Mouse (Mus musculus) forebrain, embryonic 13.5 days (tissue): ENCODE data around the gene Qsox1. TPM values are rescaled to one million over a fixed set of nuclear protein-coding genes. Genes with fewer than 3 reads are reported as not detected.

Experiments
- ATAC-seq: fragments of 200-750 bp; cut with Nextera tagmentation; 2 replicates; pipeline ENCODE4 v1.8.0; 2017
- H3K27ac ChIP-seq: fragments of 300-500 bp; sonication (generic); 2 replicates; pipeline ENCODE4 v1.5.1; 2015; ENCODE audit warnings: inconsistent platforms, mild to moderate bottlenecking, moderate library complexity
- H3K27me3 ChIP-seq: fragments of 300-500 bp; sonication (generic); 2 replicates; pipeline ENCODE4 v1.6.1; 2015; ENCODE audit warnings: mild to moderate bottlenecking, inconsistent platforms
- H3K36me3 ChIP-seq: fragments of 300-500 bp; sonication (generic); 2 replicates; pipeline ENCODE4 v1.6.1; 2015; ENCODE audit warnings: mild to moderate bottlenecking, inconsistent platforms; ENCODE audit not compliant: poor library complexity, severe bottlenecking
- H3K4me1 ChIP-seq: fragments of 300-500 bp; sonication (generic); 2 replicates; pipeline ENCODE4 v1.6.1; 2015; ENCODE audit warnings: inconsistent platforms
- H3K4me2 ChIP-seq: fragments of 300-500 bp; sonication (generic); 2 replicates; pipeline ENCODE4 v1.6.1; 2015; ENCODE audit warnings: inconsistent platforms, mild to moderate bottlenecking, moderate library complexity
- H3K4me3 ChIP-seq: fragments of 300-500 bp; sonication (generic); 2 replicates; pipeline ENCODE4 v1.5.1; 2015; ENCODE audit warnings: mild to moderate bottlenecking, inconsistent platforms
- H3K9ac ChIP-seq: fragments of 300-500 bp; sonication (generic); 2 replicates; pipeline ENCODE4 v1.6.1; 2015; ENCODE audit warnings: mild to moderate bottlenecking, inconsistent platforms
- H3K9me3 ChIP-seq: fragments of 300-500 bp; sonication (generic); replicated peaks from 2 replicates; pipeline ENCODE4 v1.6.1; 2016; ENCODE audit warnings: inconsistent platforms
- WGBS: fragments of 180-500 bp; shearing (Covaris S2); methylation state at CpG from one replicate; pipeline ENCODE4 v1.1.7; 2015; 5-methylcytosine and 5-hydroxymethylcytosine counted together
- polyA plus RNA-seq: library from polyadenylated mRNA; unstranded; fragments of >200 nt; fragmentation: Nextera tagmentation; extraction: Ambion mirVana; gene quantifications from 2 replicates; pipeline ENCODE4 v1.2.1, GENCODE M21; 2015

Qsox1 gene
- polyA plus RNA-seq, 1 experiment from 2014 or later: 17.4 TPM

- no peak overlapping the region for H3K4me2 ChIP-seq
- no peaks in the 10 kb centered on the region for H3K27me3 ChIP-seq
- no peak overlapping the region for H3K9ac ChIP-seq
- H3K27ac ChIP-seq: no peak overlapping the region
- H3K4me3 ChIP-seq: no peak overlapping the region
- H3K4me1 ChIP-seq: no peaks in the 10 kb centered on the region
- H3K36me3 ChIP-seq: no peaks in the 10 kb centered on the region
- no peak for ATAC-seq
- 88% methylated on average over 4 of the region's 4 CpGs for WGBS
- H3K9me3 ChIP-seq: no peaks in the 10 kb centered on the region
Measured at GRCm38 (mm10) chr1:155825940-155826716, 13.4 kb upstream of the Qsox1 start.

- no peak for ATAC-seq
- no peaks in the 10 kb centered on the region for H3K9me3 ChIP-seq
- H3K4me3 ChIP-seq: no peak overlapping the region
- no peak overlapping the region for H3K27ac ChIP-seq
- H3K4me1 ChIP-seq: no peaks in the 10 kb centered on the region
- no peak overlapping the region for H3K9ac ChIP-seq
- 84% methylated on average over 5 of the region's 5 CpGs for WGBS
- no peaks in the 10 kb centered on the region for H3K27me3 ChIP-seq
- H3K36me3 ChIP-seq: no peaks in the 10 kb centered on the region
- no peak overlapping the region for H3K4me2 ChIP-seq
Measured at GRCm38 (mm10) chr1:155820646-155821045, 8.0 kb upstream of the Qsox1 start.

- ATAC-seq: no peak
- H3K27ac ChIP-seq: no peak overlapping the region
- H3K4me1 ChIP-seq: peaks cover 9% of the 10 kb centered on the region
- H3K4me2 ChIP-seq: no peak overlapping the region
- H3K4me3 ChIP-seq: no peak overlapping the region
- H3K27me3 ChIP-seq: no peaks in the 10 kb centered on the region; the same call in 1 of the 2 replicates
- WGBS: 61% methylated on average over 2 of the region's 2 CpGs
- no peak overlapping the region for H3K9ac ChIP-seq
- H3K9me3 ChIP-seq: no peaks in the 10 kb centered on the region
- no peaks in the 10 kb centered on the region for H3K36me3 ChIP-seq
Measured at GRCm38 (mm10) chr1:155816167-155816566, 3.5 kb upstream of the Qsox1 start.

DNA sequence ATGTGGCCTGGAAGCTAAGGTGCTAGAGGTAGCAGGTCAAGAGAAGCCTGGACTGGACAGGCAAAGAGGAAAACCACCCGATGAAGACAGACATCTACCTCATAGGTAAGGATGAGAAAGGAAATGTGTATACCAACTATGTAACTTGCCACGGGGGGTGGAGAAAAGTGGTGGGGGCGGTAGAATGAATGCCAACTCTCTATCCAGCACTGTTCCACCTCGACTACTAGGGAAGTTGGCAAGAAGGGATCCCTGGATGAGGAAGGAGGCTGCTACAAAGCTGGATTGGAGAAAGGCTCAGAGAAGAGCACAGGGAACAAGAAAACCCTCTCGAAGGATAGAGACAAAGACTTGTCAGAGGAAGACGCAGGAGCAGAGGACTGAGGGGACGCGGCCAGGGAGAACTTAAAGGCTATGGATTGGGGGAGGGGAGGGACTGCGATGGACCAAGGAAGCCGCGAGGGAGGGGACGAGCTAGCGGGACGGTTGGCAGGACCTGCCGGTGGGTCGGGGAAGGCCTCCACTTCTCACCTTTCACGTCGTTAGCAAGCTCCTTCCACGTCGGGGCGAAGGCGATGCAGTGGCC lies 601 bp downstream of the Qsox1 start:
- Histone ChIP-seq H3K4me3 (peak overlapping the region; percentile 78), H3K4me1 (peaks cover 25% of the 10 kb centered on the region), H3K27ac (peak overlapping the region; percentile 46; the same call in 1 of the 2 replicates), H3K36me3 (no peaks in the 10 kb centered on the region), H3K27me3 (no peaks in the 10 kb centered on the region; the same call in 1 of the 2 replicates), H3K9ac (peak overlapping the region; percentile 80), H3K9me3 (no peaks in the 10 kb centered on the region), H3K4me2 (peak overlapping the region; percentile 74)
- 4% methylated on average over 22 of the region's 22 CpGs for WGBS
- ATAC-seq: no peak; the same call in none of the 2 replicates

- H3K9ac ChIP-seq: no peak overlapping the region
- no peak overlapping the region for H3K27ac ChIP-seq
- H3K27me3 ChIP-seq: no peaks in the 10 kb centered on the region; the same call in 1 of the 2 replicates
- no peaks in the 10 kb centered on the region for H3K36me3 ChIP-seq
- H3K4me1 ChIP-seq: peaks cover 25% of the 10 kb centered on the region
- ATAC-seq: no peak
- H3K4me2 ChIP-seq: 0 out of 2 replicates have a peak overlapping the region, but pooled peaks have one; percentile 74
- H3K9me3 ChIP-seq: no peaks in the 10 kb centered on the region
- WGBS: 70% methylated on average over 7 of the region's 7 CpGs
- no peak overlapping the region for H3K4me3 ChIP-seq
Measured at GRCm38 (mm10) chr1:155810616-155811015, 2.1 kb downstream of the Qsox1 start.

GRCm38 (mm10) chr1:155809706-155810442 lies 2.8 kb downstream of the Qsox1 start:
- H3K27ac ChIP-seq: no peak overlapping the region
- no peak overlapping the region for H3K4me2 ChIP-seq
- no peaks in the 10 kb centered on the region for H3K9me3 ChIP-seq
- no peaks in the 10 kb centered on the region for H3K36me3 ChIP-seq
- 73% methylated on average over 10 of the region's 10 CpGs for WGBS
- no peaks in the 10 kb centered on the region; the same call in 1 of the 2 replicates for H3K27me3 ChIP-seq
- H3K9ac ChIP-seq: no peak overlapping the region
- H3K4me1 ChIP-seq: peaks cover 25% of the 10 kb centered on the region
- no peak for ATAC-seq
- no peak overlapping the region for H3K4me3 ChIP-seq

DNA sequence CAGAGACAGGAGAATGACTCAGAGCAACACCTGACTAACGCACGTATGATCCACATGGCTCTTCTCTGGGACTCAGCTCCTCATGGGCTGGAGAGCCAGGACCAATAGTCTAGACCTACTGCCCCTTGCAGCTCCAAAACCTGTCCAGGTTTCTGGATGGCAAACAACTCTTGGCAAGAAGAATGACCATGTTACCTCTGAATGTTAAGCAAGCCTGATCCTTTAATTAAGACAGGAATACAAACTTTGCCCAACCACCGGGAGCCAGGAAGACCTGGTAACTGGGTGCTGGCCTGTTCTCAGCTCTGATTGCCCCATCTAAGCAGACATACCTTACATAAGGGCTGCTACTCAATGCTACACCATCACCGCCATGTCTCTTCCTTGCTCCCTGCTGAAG lies 4.4 kb downstream of the Qsox1 start:
- 95% methylated on average over 4 of the region's 4 CpGs for WGBS
- ATAC-seq: no peak
- H3K4me1 ChIP-seq: peaks cover 25% of the 10 kb centered on the region
- H3K36me3 ChIP-seq: peaks cover 4% of the 10 kb centered on the region; the same call in 1 of the 2 replicates
- no peaks in the 10 kb centered on the region for H3K9me3 ChIP-seq
- H3K27me3 ChIP-seq: no peaks in the 10 kb centered on the region
- no peak overlapping the region for H3K4me2 ChIP-seq
- no peak overlapping the region for H3K27ac ChIP-seq
- no peak overlapping the region for H3K9ac ChIP-seq
- no peak overlapping the region for H3K4me3 ChIP-seq

- Histone ChIP-seq H3K4me1 (peaks cover 11% of the 10 kb centered on the region; the same call in 1 of the 2 replicates), H3K36me3 (peaks cover 14% of the 10 kb centered on the region), H3K9me3 (no peaks in the 10 kb centered on the region), H3K27me3 (no peaks in the 10 kb centered on the region), H3K27ac (no peak overlapping the region), H3K4me3 (no peak overlapping the region), H3K9ac (no peak overlapping the region), H3K4me2 (no peak overlapping the region)
- 93% methylated on average over 9 of the region's 9 CpGs for WGBS
- ATAC-seq: no peak
Measured at GRCm38 (mm10) chr1:155805607-155806006, 7.1 kb downstream of the Qsox1 start.

GRCm38 (mm10) chr1:155801014-155801991 lies 11.4 kb downstream of the Qsox1 start:
- Histone ChIP-seq H3K9ac (no peak overlapping the region), H3K27ac (no peak overlapping the region), H3K27me3 (no peaks in the 10 kb centered on the region), H3K4me3 (no peak overlapping the region), H3K36me3 (peaks cover 19% of the 10 kb centered on the region), H3K4me2 (no peak overlapping the region), H3K9me3 (no peaks in the 10 kb centered on the region), H3K4me1 (no peaks in the 10 kb centered on the region)
- WGBS: 97% methylated on average over 11 of the region's 11 CpGs
- ATAC-seq: no peak

- WGBS: 95% methylated on average over 4 of the region's 4 CpGs
- Histone ChIP-seq H3K4me2 (no peak overlapping the region), H3K4me3 (no peak overlapping the region), H3K36me3 (peaks cover 32% of the 10 kb centered on the region), H3K27me3 (no peaks in the 10 kb centered on the region), H3K9me3 (no peaks in the 10 kb centered on the region), H3K27ac (no peak overlapping the region), H3K9ac (no peak overlapping the region), H3K4me1 (no peaks in the 10 kb centered on the region)
- no peak for ATAC-seq
Measured at GRCm38 (mm10) chr1:155798000-155798399, 14.7 kb downstream of the Qsox1 start.

DNA sequence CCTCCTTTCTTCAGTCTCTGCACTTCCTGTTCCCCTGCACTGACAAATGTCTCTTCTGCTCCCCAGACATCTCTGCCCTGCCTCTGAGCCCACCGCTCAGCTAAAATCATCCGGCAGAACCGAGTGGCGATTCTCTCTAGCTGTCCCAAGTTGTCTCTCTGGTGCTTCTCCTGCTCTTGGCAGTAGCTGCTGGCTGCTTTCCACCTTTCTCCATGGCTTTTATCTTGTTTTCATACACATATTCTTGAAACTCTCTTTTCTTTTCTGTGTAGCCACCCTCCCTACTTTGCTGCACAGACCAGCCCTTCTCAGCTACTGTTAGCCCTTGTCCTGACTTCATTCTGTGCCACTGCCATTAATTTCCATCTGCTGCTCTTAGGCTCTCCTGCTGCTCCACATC lies 15.3 kb downstream of the Qsox1 start:
- H3K9ac ChIP-seq: no peak overlapping the region
- H3K27me3 ChIP-seq: no peaks in the 10 kb centered on the region
- H3K9me3 ChIP-seq: no peaks in the 10 kb centered on the region
- no peak overlapping the region for H3K4me3 ChIP-seq
- H3K27ac ChIP-seq: 0 out of 2 replicates have a peak overlapping the region, but pooled peaks have one; percentile 28
- no peak for ATAC-seq
- H3K4me1 ChIP-seq: no peaks in the 10 kb centered on the region
- H3K36me3 ChIP-seq: peaks cover 32% of the 10 kb centered on the region
- 83% methylated on average over 4 of the region's 4 CpGs for WGBS
- no peak overlapping the region for H3K4me2 ChIP-seq
